8 mouse cellular contexts compared by ENCODE assay signal in the genomic region with DNA sequence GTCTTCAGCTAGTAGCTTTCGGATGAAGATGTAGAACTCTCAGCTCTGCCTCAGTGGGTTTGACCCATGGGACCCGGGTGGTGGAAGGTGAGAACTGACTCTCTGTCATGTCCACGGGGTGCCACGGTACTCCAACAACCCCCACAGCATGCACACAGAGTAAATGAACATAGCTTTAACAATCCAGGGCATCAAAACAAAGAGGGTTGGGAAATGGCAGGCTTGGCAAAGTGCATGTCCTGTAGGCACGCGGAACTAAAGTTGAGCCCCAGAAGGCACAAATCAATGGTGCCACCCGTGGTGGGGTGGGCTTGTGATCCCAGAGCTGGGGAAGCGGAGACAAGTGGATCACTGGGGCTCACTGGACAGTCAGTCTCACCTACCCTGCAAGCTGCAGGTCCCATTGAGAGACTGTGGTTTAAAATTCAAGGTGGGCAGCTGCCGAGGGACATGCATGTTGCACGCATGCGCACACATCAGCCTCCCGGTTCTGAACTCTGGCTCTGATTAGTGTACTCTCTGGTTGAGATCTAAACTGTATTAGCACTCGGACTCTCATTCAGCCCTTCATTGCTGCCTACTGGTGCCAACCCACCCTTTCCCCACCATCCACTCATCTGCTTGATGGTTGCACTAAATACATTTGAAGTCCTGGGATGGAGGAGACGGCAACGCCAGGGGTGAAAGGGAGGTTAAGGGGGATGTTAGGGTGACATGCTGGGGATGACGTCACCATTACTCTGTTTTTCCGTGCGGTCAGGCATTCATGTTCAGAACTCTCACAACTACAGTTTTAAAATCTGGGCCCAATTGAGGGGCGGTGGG. TPM values are rescaled to one million over a fixed set of nuclear protein-coding genes. Genes with fewer than 3 reads are reported as not detected.
DNase-seq lines count a peak whose midpoint lies in the region; ATAC-seq lines count a peak whose summit lies in the region.

No protein-coding gene starts in this region.

- H3K27me3 ChIP-seq in kidney, embryonic 14.5 days (ENCODE audit: control insufficient read depth, insufficient read depth, low read length): no peaks in the 10 kb centered on the region
- no peaks in the 10 kb centered on the region; the same call in 1 of the 2 replicates for H3K27me3 ChIP-seq in hindbrain, embryonic 10.5 days (ENCODE audit: insufficient read depth, poor library complexity, severe bottlenecking)
- no peaks in the 10 kb centered on the region for H3K27me3 ChIP-seq in midbrain, embryonic 11.5 days (ENCODE audit: control insufficient read depth, insufficient read depth, low read length)

- H3K27ac ChIP-seq in kidney, embryonic 14.5 days (ENCODE audit: low read depth, low read length): peak overlapping the region; percentile 91
- peak overlapping the region; percentile 89 for H3K27ac ChIP-seq in hindbrain, embryonic 10.5 days
- H3K27ac ChIP-seq in midbrain, embryonic 11.5 days (ENCODE audit: low read depth, low read length): peak overlapping the region; percentile 33

- H3K4me2 ChIP-seq in kidney, embryonic 14.5 days (replicated peaks; ENCODE audit: low read depth, low read length): peak overlapping the region; percentile 51
- H3K4me2 ChIP-seq in midbrain, embryonic 11.5 days: peak overlapping the region; percentile 45

- H3K4me1 ChIP-seq in kidney, embryonic 14.5 days (ENCODE audit: control insufficient read depth, insufficient read depth, low read length): peaks cover 48% of the 10 kb centered on the region
- peaks cover 64% of the 10 kb centered on the region for H3K4me1 ChIP-seq in hindbrain, embryonic 10.5 days (replicated peaks)
- peaks cover 25% of the 10 kb centered on the region for H3K4me1 ChIP-seq in midbrain, embryonic 11.5 days (ENCODE audit: control insufficient read depth, insufficient read depth, low read length)

- H3K9me3 ChIP-seq in kidney, embryonic 14.5 days (ENCODE audit: control insufficient read depth, low read length): no peaks in the 10 kb centered on the region
- no peaks in the 10 kb centered on the region for H3K9me3 ChIP-seq in hindbrain, embryonic 10.5 days
- H3K9me3 ChIP-seq in midbrain, embryonic 11.5 days (ENCODE audit: control insufficient read depth, low read length): no peaks in the 10 kb centered on the region

- peak overlapping the region; percentile 58; the same call in 1 of the 2 replicates for H3K9ac ChIP-seq in kidney, embryonic 14.5 days (ENCODE audit: low read depth, low read length)
- peak overlapping the region; percentile 60; the same call in 1 of the 2 replicates for H3K9ac ChIP-seq in midbrain, embryonic 11.5 days (ENCODE audit: low read length)

- peak overlapping the region; percentile 32 for H3K4me3 ChIP-seq in kidney, embryonic 14.5 days (ENCODE audit: low read length)
- peak overlapping the region; percentile 52 for H3K4me3 ChIP-seq in hindbrain, embryonic 10.5 days
- H3K4me3 ChIP-seq in midbrain, embryonic 11.5 days (ENCODE audit: low read depth, low read length): peak overlapping the region; percentile 13

- DNase-seq in kidney, adult 8-10 months: no peak
- DNase-seq in T-cell, adult 2 months (ENCODE audit: low spot score): peak; percentile 28
- no peak for DNase-seq in hindbrain, embryonic 10.5 days (ENCODE audit: low spot score)
- DNase-seq in midbrain, embryonic 11.5 days (ENCODE audit: low spot score, missing footprints): peak; percentile 87
- no peak for DNase-seq in testis, postnatal 14 days (ENCODE audit: low spot score)
- DNase-seq in layer of hippocampus, postnatal 25 days (ENCODE audit: extremely low spot score in 1 of 2, low spot score in 1 of 2): no peak

- no peak for ATAC-seq in kidney, embryonic 14.5 days (ENCODE audit: low FRiP score, low TSS enrichment)
- no peak for ATAC-seq in midbrain, embryonic 11.5 days (ENCODE audit: low FRiP score)
- no peak for ATAC-seq in granulocyte monocyte progenitor cell, adult 5-6 weeks (replicated peaks; ENCODE audit: poor library complexity, severe bottlenecking)

- H3K36me3 ChIP-seq in kidney, embryonic 14.5 days (ENCODE audit: control insufficient read depth, insufficient read depth, low read length): peaks cover 3% of the 10 kb centered on the region; the same call in 1 of the 2 replicates
- peaks cover 13% of the 10 kb centered on the region for H3K36me3 ChIP-seq in hindbrain, embryonic 10.5 days
- no peaks in the 10 kb centered on the region; the same call in 1 of the 2 replicates for H3K36me3 ChIP-seq in midbrain, embryonic 11.5 days (ENCODE audit: control insufficient read depth, insufficient read depth, low read length)

- 57% methylated on average over 19 of the region's 19 CpGs for WGBS in kidney, embryonic 14.5 days
- WGBS in hindbrain, embryonic 10.5 days: 60% methylated on average over 19 of the region's 19 CpGs
- 62% methylated on average over 19 of the region's 19 CpGs for WGBS in midbrain, embryonic 11.5 days

RNA-seq across cellular contexts. Expression of gene Banp, which starts 1.0 kb away (rescaled TPM):
- 39.2 and 39.5 TPM in 2 replicates for polyA plus RNA-seq in kidney, embryonic 14.5 days (2014; fragmentation: Nextera tagmentation; extraction: Ambion mirVana)
- polyA plus RNA-seq in hindbrain, embryonic 10.5 days (2016; fragmentation: Nextera tagmentation; extraction: Ambion mirVana): 56.9 and 64.5 TPM in 2 replicates
- polyA plus RNA-seq in midbrain, embryonic 11.5 days (2014; fragmentation: Nextera tagmentation; extraction: Ambion mirVana): 48.8 and 53.4 TPM in 2 replicates
- 12.9 and 16.4 TPM in 2 replicates for total RNA-seq in granulocyte monocyte progenitor cell, adult 5-6 weeks (2014; fragmentation: Nextera tagmentation)
- total RNA-seq in granulocyte monocyte progenitor cell, adult 5-6 weeks (2017): 19.3 and 31.1 TPM in 2 replicates
- 10 to 100 TPM; 39.4 to 41.7 TPM for total RNA-seq in layer of hippocampus, postnatal 25 days (2021)

RNA-seq across cellular contexts. Expression of gene Car5a, which starts 3.8 kb away (rescaled TPM):
- polyA plus RNA-seq in kidney, embryonic 14.5 days (2014; fragmentation: Nextera tagmentation; extraction: Ambion mirVana): not detected in 2 replicates
- 0.12 and 0.17 TPM in 2 replicates for polyA plus RNA-seq in hindbrain, embryonic 10.5 days (2016; fragmentation: Nextera tagmentation; extraction: Ambion mirVana)
- polyA plus RNA-seq in midbrain, embryonic 11.5 days (2014; fragmentation: Nextera tagmentation; extraction: Ambion mirVana): 0.14 TPM in 1 of 2 replicates, not detected in the other
- total RNA-seq in granulocyte monocyte progenitor cell, adult 5-6 weeks (2014; fragmentation: Nextera tagmentation): not detected in 2 replicates
- total RNA-seq in granulocyte monocyte progenitor cell, adult 5-6 weeks (2017): not detected in 2 replicates
- total RNA-seq in layer of hippocampus, postnatal 25 days (2021): not detected

RNA-seq across cellular contexts. Expression of gene Slc7a5, which starts 41.0 kb away (rescaled TPM):
- polyA plus RNA-seq in kidney, embryonic 14.5 days (2014; fragmentation: Nextera tagmentation; extraction: Ambion mirVana): 16.8 and 25.9 TPM in 2 replicates
- polyA plus RNA-seq in hindbrain, embryonic 10.5 days (2016; fragmentation: Nextera tagmentation; extraction: Ambion mirVana): 27.2 and 27.6 TPM in 2 replicates
- polyA plus RNA-seq in midbrain, embryonic 11.5 days (2014; fragmentation: Nextera tagmentation; extraction: Ambion mirVana): 34.9 and 36.5 TPM in 2 replicates
- 63.5 and 63.6 TPM in 2 replicates for total RNA-seq in granulocyte monocyte progenitor cell, adult 5-6 weeks (2014; fragmentation: Nextera tagmentation)
- total RNA-seq in granulocyte monocyte progenitor cell, adult 5-6 weeks (2017): 22.8 and 29.4 TPM in 2 replicates
- total RNA-seq in layer of hippocampus, postnatal 25 days (2021): 10 to 100 TPM; 66.6 to 75.5 TPM

Comparison
In these comparisons a context has a peak if more than half of its experiments do, and no peak if none do; other contexts are left out.
1. H3K27ac ChIP-seq: peak in every context shown above with its lines; median percentile 91 in kidney, embryonic 14.5 days; 89 in hindbrain, embryonic 10.5 days; 33 in midbrain, embryonic 11.5 days.
2. DNase-seq: peak in T-cell, adult 2 months (single experiment) and midbrain, embryonic 11.5 days (single experiment); none in kidney, adult 8-10 months (0 of 2), hindbrain, embryonic 10.5 days (single experiment), testis, postnatal 14 days (single experiment) and layer of hippocampus, postnatal 25 days (0 of 2).
3. Peak in every context shown above with its lines, with median percentiles within 50 percentile points of each other: H3K4me3 ChIP-seq.